Comparison of ENCODE assay signal across 13 mouse cellular contexts in genomic region chr15:99677089-99677488, GRCm38 (mm10). TPM values are rescaled to one million over a fixed set of nuclear protein-coding genes. Genes with fewer than 3 reads are reported as not detected.
DNase-seq lines count a peak whose midpoint lies in the region; ATAC-seq lines count a peak whose summit lies in the region.
"Had no signal": no experiment of that assay in that cellular context is flagged by ENCODE, and none has a peak within 500 bp of the region (broad histone marks: within the 10 kb centered on the region; RNA-seq: fewer than 3 reads in every experiment).

No protein-coding gene starts in this region.

- no peak overlapping the region for H3K27ac ChIP-seq in kidney, embryonic 16.5 days (ENCODE audit: low read length)
- H3K27ac ChIP-seq in kidney, embryonic 15.5 days = no peak overlapping the region
- peak overlapping the region; percentile 6 for H3K27ac ChIP-seq in forebrain, embryonic 16.5 days (ENCODE audit: low read length)
- H3K27ac ChIP-seq in midbrain, embryonic 15.5 days = peak overlapping the region; percentile 71
- H3K27ac ChIP-seq in heart, embryonic 11.5 days (ENCODE audit: low read depth, low read length) = no peak overlapping the region
- H3K27ac ChIP-seq: heart, embryonic 15.5 days; limb, embryonic 12.5 days had no signal

- DNase-seq in ZHBTc4 (ENCODE audit: low read depth, low spot score) = peak; percentile 40
- DNase-seq in ovary, postnatal 10 days (ENCODE audit: low spot score) = no peak
- no peak for DNase-seq in adrenal gland, postnatal 25 days
- DNase-seq: thymus, postnatal 14 days had no signal

- H3K27me3 ChIP-seq in kidney, embryonic 16.5 days (ENCODE audit: insufficient read depth, low read length) = peaks cover 20% of the 10 kb centered on the region
- peaks cover 29% of the 10 kb centered on the region for H3K27me3 ChIP-seq in kidney, embryonic 15.5 days
- H3K27me3 ChIP-seq in forebrain, embryonic 16.5 days (replicated peaks; ENCODE audit: control insufficient read depth, insufficient read depth, low read length) = no peaks in the 10 kb centered on the region
- no peaks in the 10 kb centered on the region for H3K27me3 ChIP-seq in midbrain, embryonic 15.5 days (replicated peaks)
- peaks cover 22% of the 10 kb centered on the region for H3K27me3 ChIP-seq in heart, embryonic 11.5 days (ENCODE audit: control insufficient read depth, insufficient read depth, low read length)

- 33% methylated on average over 8 of the region's 8 CpGs for WGBS in kidney, embryonic 16.5 days
- WGBS in kidney, embryonic 15.5 days = 34% methylated on average over 8 of the region's 8 CpGs
- WGBS in forebrain, embryonic 16.5 days = 23% methylated on average over 8 of the region's 8 CpGs
- 11% methylated on average over 8 of the region's 8 CpGs for WGBS in midbrain, embryonic 15.5 days
- 30% methylated on average over 8 of the region's 8 CpGs for WGBS in heart, embryonic 11.5 days (ENCODE audit: insufficient replicate concordance)

- no peak overlapping the region for H3K9ac ChIP-seq in kidney, embryonic 16.5 days (replicated peaks; ENCODE audit: low read length)
- no peak overlapping the region for H3K9ac ChIP-seq in kidney, embryonic 15.5 days
- 0 out of 2 replicates have a peak overlapping the region, but pooled peaks have one; percentile 15 for H3K9ac ChIP-seq in forebrain, embryonic 16.5 days (replicated peaks; ENCODE audit: low read depth, low read length)
- no peak overlapping the region for H3K9ac ChIP-seq in midbrain, embryonic 15.5 days
- no peak overlapping the region for H3K9ac ChIP-seq in heart, embryonic 11.5 days (ENCODE audit: low read depth, low read length)
- H3K9ac ChIP-seq: heart, embryonic 15.5 days; limb, embryonic 12.5 days had no signal

- no peak overlapping the region for H3K4me2 ChIP-seq in kidney, embryonic 16.5 days (replicated peaks; ENCODE audit: low read depth, low read length)
- no peak overlapping the region for H3K4me2 ChIP-seq in kidney, embryonic 15.5 days
- 0 out of 2 replicates have a peak overlapping the region, but pooled peaks have one; percentile 7 for H3K4me2 ChIP-seq in forebrain, embryonic 16.5 days (ENCODE audit: low read length)
- peak overlapping the region; percentile 77 for H3K4me2 ChIP-seq in midbrain, embryonic 15.5 days
- H3K4me2 ChIP-seq in heart, embryonic 11.5 days = no peak overlapping the region
- H3K4me2 ChIP-seq: heart, embryonic 15.5 days; limb, embryonic 12.5 days had no signal

- H3K36me3 ChIP-seq in kidney, embryonic 16.5 days (ENCODE audit: insufficient read depth, low read length) = no peaks in the 10 kb centered on the region
- no peaks in the 10 kb centered on the region for H3K36me3 ChIP-seq in kidney, embryonic 15.5 days
- H3K36me3 ChIP-seq in forebrain, embryonic 16.5 days (ENCODE audit: control insufficient read depth, insufficient read depth) = no peaks in the 10 kb centered on the region
- no peaks in the 10 kb centered on the region for H3K36me3 ChIP-seq in midbrain, embryonic 15.5 days (replicated peaks)
- no peaks in the 10 kb centered on the region for H3K36me3 ChIP-seq in heart, embryonic 11.5 days (ENCODE audit: control insufficient read depth, insufficient read depth, low read length)
- H3K36me3 ChIP-seq: heart, embryonic 15.5 days; limb, embryonic 12.5 days had no signal

- ATAC-seq in kidney, embryonic 16.5 days (ENCODE audit: low FRiP score, low TSS enrichment) = peak; percentile 23; the same call in 1 of the 2 replicates
- ATAC-seq in kidney, embryonic 15.5 days (replicated peaks; ENCODE audit: low FRiP score) = no peak
- ATAC-seq in forebrain, embryonic 16.5 days = peak; percentile 81
- peak; percentile 38 for ATAC-seq in midbrain, embryonic 15.5 days (replicated peaks)
- ATAC-seq in heart, embryonic 11.5 days (replicated peaks; ENCODE audit: insufficient number of reproducible peaks, low FRiP score, low TSS enrichment) = no peak

- H3K9me3 ChIP-seq in kidney, embryonic 16.5 days (ENCODE audit: low read length) = no peaks in the 10 kb centered on the region
- H3K9me3 ChIP-seq in kidney, embryonic 15.5 days (replicated peaks) = no peaks in the 10 kb centered on the region
- no peaks in the 10 kb centered on the region for H3K9me3 ChIP-seq in forebrain, embryonic 16.5 days (ENCODE audit: control insufficient read depth, low read length)
- no peaks in the 10 kb centered on the region for H3K9me3 ChIP-seq in midbrain, embryonic 15.5 days
- H3K9me3 ChIP-seq in heart, embryonic 11.5 days (replicated peaks; ENCODE audit: control insufficient read depth, low read length) = no peaks in the 10 kb centered on the region
- H3K9me3 ChIP-seq: heart, embryonic 15.5 days; limb, embryonic 12.5 days had no signal

- no peak overlapping the region for H3K4me3 ChIP-seq in kidney, embryonic 16.5 days (ENCODE audit: low read length)
- H3K4me3 ChIP-seq in kidney, embryonic 15.5 days (replicated peaks) = no peak overlapping the region
- no peak overlapping the region for H3K4me3 ChIP-seq in forebrain, embryonic 16.5 days (replicated peaks; ENCODE audit: low read length)
- 0 out of 2 replicates have a peak overlapping the region, but pooled peaks have one; percentile 5 for H3K4me3 ChIP-seq in midbrain, embryonic 15.5 days
- H3K4me3 ChIP-seq in heart, embryonic 11.5 days (ENCODE audit: low read depth, low read length) = no peak overlapping the region
- H3K4me3 ChIP-seq: heart, embryonic 15.5 days; limb, embryonic 12.5 days had no signal

- H3K4me1 ChIP-seq in kidney, embryonic 16.5 days (ENCODE audit: insufficient read depth, low read length) = no peaks in the 10 kb centered on the region
- peaks cover 13% of the 10 kb centered on the region for H3K4me1 ChIP-seq in kidney, embryonic 15.5 days
- peaks cover 29% of the 10 kb centered on the region for H3K4me1 ChIP-seq in forebrain, embryonic 16.5 days (replicated peaks; ENCODE audit: control insufficient read depth, insufficient read depth, low read length)
- H3K4me1 ChIP-seq in midbrain, embryonic 15.5 days = peaks cover 69% of the 10 kb centered on the region
- H3K4me1 ChIP-seq in heart, embryonic 11.5 days (ENCODE audit: control insufficient read depth, insufficient read depth, low read length) = peaks cover 6% of the 10 kb centered on the region

RNA-seq across cellular contexts. Expression of gene Asic1, which starts 6.9 kb away (rescaled TPM):
- 1.7 TPM in 2 replicates for polyA plus RNA-seq in kidney, embryonic 16.5 days (2015; fragmentation: Nextera tagmentation; extraction: Ambion mirVana)
- 1.4 and 1.8 TPM in 2 replicates for polyA plus RNA-seq in kidney, embryonic 15.5 days (2015; fragmentation: Nextera tagmentation; extraction: Ambion mirVana)
- polyA plus RNA-seq in forebrain, embryonic 16.5 days (2015; fragmentation: Nextera tagmentation; extraction: Ambion mirVana) = 26.2 and 37.4 TPM in 2 replicates
- polyA plus RNA-seq in midbrain, embryonic 15.5 days (2015; fragmentation: Nextera tagmentation; extraction: Ambion mirVana) = 64.0 and 65.9 TPM in 2 replicates
- total RNA-seq in adrenal gland, postnatal 25 days (2021) = 0.33 and 0.49 TPM in 2 replicates
- 1.8 and 2.1 TPM in 2 replicates for polyA plus RNA-seq in heart, embryonic 11.5 days (2014; fragmentation: Nextera tagmentation; extraction: Ambion mirVana)
- total RNA-seq: megakaryocyte progenitor cell, adult 5-6 weeks had no signal

RNA-seq across cellular contexts. Expression of gene Smarcd1, which starts 24.8 kb away (rescaled TPM):
- 49.8 and 56.3 TPM in 2 replicates for polyA plus RNA-seq in kidney, embryonic 16.5 days (2015; fragmentation: Nextera tagmentation; extraction: Ambion mirVana)
- polyA plus RNA-seq in kidney, embryonic 15.5 days (2015; fragmentation: Nextera tagmentation; extraction: Ambion mirVana) = 55.3 and 57.4 TPM in 2 replicates
- 111 and 116 TPM in 2 replicates for polyA plus RNA-seq in forebrain, embryonic 16.5 days (2015; fragmentation: Nextera tagmentation; extraction: Ambion mirVana)
- 114 and 119 TPM in 2 replicates for polyA plus RNA-seq in midbrain, embryonic 15.5 days (2015; fragmentation: Nextera tagmentation; extraction: Ambion mirVana)
- 51.9 and 63.6 TPM in 2 replicates for total RNA-seq in adrenal gland, postnatal 25 days (2021)
- 24.8 and 26.6 TPM in 2 replicates for polyA plus RNA-seq in heart, embryonic 11.5 days (2014; fragmentation: Nextera tagmentation; extraction: Ambion mirVana)

RNA-seq across cellular contexts. Expression of gene Racgap1, which starts 25.6 kb away (rescaled TPM):
- polyA plus RNA-seq in kidney, embryonic 16.5 days (2015; fragmentation: Nextera tagmentation; extraction: Ambion mirVana) = 143 and 157 TPM in 2 replicates
- 141 and 147 TPM in 2 replicates for polyA plus RNA-seq in kidney, embryonic 15.5 days (2015; fragmentation: Nextera tagmentation; extraction: Ambion mirVana)
- polyA plus RNA-seq in forebrain, embryonic 16.5 days (2015; fragmentation: Nextera tagmentation; extraction: Ambion mirVana) = 94.4 and 113 TPM in 2 replicates
- polyA plus RNA-seq in midbrain, embryonic 15.5 days (2015; fragmentation: Nextera tagmentation; extraction: Ambion mirVana) = 49.0 and 56.9 TPM in 2 replicates
- total RNA-seq in adrenal gland, postnatal 25 days (2021) = 13.4 and 13.6 TPM in 2 replicates
- polyA plus RNA-seq in heart, embryonic 11.5 days (2014; fragmentation: Nextera tagmentation; extraction: Ambion mirVana) = 91.8 and 126 TPM in 2 replicates

RNA-seq across cellular contexts. Expression of gene Gm17349, which starts 28.2 kb away (rescaled TPM):
- not detected in 2 replicates for polyA plus RNA-seq in kidney, embryonic 16.5 days (2015; fragmentation: Nextera tagmentation; extraction: Ambion mirVana)
- polyA plus RNA-seq in kidney, embryonic 15.5 days (2015; fragmentation: Nextera tagmentation; extraction: Ambion mirVana) = not detected in 2 replicates
- not detected in 2 replicates for polyA plus RNA-seq in forebrain, embryonic 16.5 days (2015; fragmentation: Nextera tagmentation; extraction: Ambion mirVana)
- polyA plus RNA-seq in midbrain, embryonic 15.5 days (2015; fragmentation: Nextera tagmentation; extraction: Ambion mirVana) = not detected in 2 replicates
- 30.4 and 43.7 TPM in 2 replicates for total RNA-seq in adrenal gland, postnatal 25 days (2021)
- not detected in 2 replicates for polyA plus RNA-seq in heart, embryonic 11.5 days (2014; fragmentation: Nextera tagmentation; extraction: Ambion mirVana)
- total RNA-seq: megakaryocyte progenitor cell, adult 5-6 weeks had no signal
- polyA plus RNA-seq: heart, embryonic 15.5 days; large intestine, adult 2 months; limb, embryonic 12.5 days had no signal

RNA-seq across cellular contexts. Expression of gene Gpd1, which starts 40.2 kb away (rescaled TPM):
- 45.4 and 46.1 TPM in 2 replicates for polyA plus RNA-seq in kidney, embryonic 16.5 days (2015; fragmentation: Nextera tagmentation; extraction: Ambion mirVana)
- polyA plus RNA-seq in kidney, embryonic 15.5 days (2015; fragmentation: Nextera tagmentation; extraction: Ambion mirVana) = 23.0 and 28.5 TPM in 2 replicates
- polyA plus RNA-seq in forebrain, embryonic 16.5 days (2015; fragmentation: Nextera tagmentation; extraction: Ambion mirVana) = 2.4 and 2.9 TPM in 2 replicates
- polyA plus RNA-seq in midbrain, embryonic 15.5 days (2015; fragmentation: Nextera tagmentation; extraction: Ambion mirVana) = 1.5 and 1.8 TPM in 2 replicates
- 639 and 861 TPM in 2 replicates for total RNA-seq in adrenal gland, postnatal 25 days (2021)
- polyA plus RNA-seq in heart, embryonic 11.5 days (2014; fragmentation: Nextera tagmentation; extraction: Ambion mirVana) = 0.62 and 0.63 TPM in 2 replicates

Comparison
In these comparisons a context has a peak if more than half of its experiments do, and no peak if none do; other contexts are left out.
1. ATAC-seq: peak in kidney, embryonic 16.5 days (single experiment), forebrain, embryonic 16.5 days (single experiment) and midbrain, embryonic 15.5 days (single experiment); none in kidney, embryonic 15.5 days (single experiment) and heart, embryonic 11.5 days (single experiment).
2. H3K27ac ChIP-seq: peak in forebrain, embryonic 16.5 days (single experiment) and midbrain, embryonic 15.5 days (single experiment); none in kidney, embryonic 16.5 days (single experiment), kidney, embryonic 15.5 days (single experiment) and heart, embryonic 11.5 days (single experiment).
3. H3K4me2 ChIP-seq: peak in forebrain, embryonic 16.5 days (single experiment) and midbrain, embryonic 15.5 days (single experiment); none in kidney, embryonic 16.5 days (single experiment), kidney, embryonic 15.5 days (single experiment) and heart, embryonic 11.5 days (single experiment).